Mouse (Mus musculus): ENCODE data around the gene Ms4a15.

GRCm38 (mm10) chr19:10970457-10970856 lies 22.6 kb downstream of the Ms4a15 start:
- TF ChIP-seq CTCF (IDR thresholded peaks at IDR 0.05; ENCODE audit: extremely low read depth, insufficient read depth, low read length) (no peak), POLR2A (IDR thresholded peaks at IDR 0.05; ENCODE audit: extremely low read depth, insufficient read depth, low read length) (no peak)

Measured in cortical plate, adult 2 months (tissue).